Mouse (Mus musculus) embryonic facial prominence, embryonic 13.5 days (tissue): ENCODE data around the gene Nubp1. TPM values are rescaled to one million over a fixed set of nuclear protein-coding genes. Genes with fewer than 3 reads are reported as not detected.

Experiments
- ATAC-seq: fragments of 200-750 bp; cut with Nextera tagmentation; 2 replicates; pipeline ENCODE4 v1.8.0; 2017; ENCODE audit warnings: low read depth; ENCODE audit not compliant: insufficient number of reproducible peaks, insufficient read depth, low FRiP score, low TSS enrichment
- H3K27ac ChIP-seq: fragments of 300-500 bp; sonication (generic); 2 replicates; pipeline ENCODE4 v1.5.1; 2015; ENCODE audit warnings: moderate library complexity, mild to moderate bottlenecking, inconsistent platforms
- H3K27me3 ChIP-seq: fragments of 300-500 bp; sonication (generic); 2 replicates; pipeline ENCODE4 v1.6.1; 2015; ENCODE audit warnings: mild to moderate bottlenecking, inconsistent platforms
- H3K36me3 ChIP-seq: fragments of 300-500 bp; sonication (generic); 2 replicates; pipeline ENCODE4 v1.6.1; 2015; ENCODE audit warnings: mild to moderate bottlenecking, inconsistent platforms
- H3K4me1 ChIP-seq: fragments of 300-500 bp; sonication (generic); 2 replicates; pipeline ENCODE4 v1.6.1; 2015; ENCODE audit warnings: inconsistent platforms
- H3K4me2 ChIP-seq: fragments of 300-500 bp; sonication (generic); 2 replicates; pipeline ENCODE4 v1.6.1; 2015; ENCODE audit warnings: moderate library complexity, mild to moderate bottlenecking, inconsistent platforms
- H3K4me3 ChIP-seq: fragments of 300-500 bp; sonication (generic); 2 replicates; pipeline ENCODE4 v1.5.1; 2015; ENCODE audit warnings: mild to moderate bottlenecking, inconsistent platforms
- H3K9ac ChIP-seq: fragments of 300-500 bp; sonication (generic); 2 replicates; pipeline ENCODE4 v1.6.1; 2015; ENCODE audit warnings: mild to moderate bottlenecking, inconsistent platforms
- H3K9me3 ChIP-seq: fragments of 300-500 bp; sonication (generic); 2 replicates; pipeline ENCODE4 v1.6.1; 2016; ENCODE audit warnings: inconsistent platforms
- WGBS: fragments of 180-500 bp; shearing (Covaris S2); methylation state at CpG from one replicate; pipeline ENCODE4 v1.1.7; 2015; ENCODE audit warnings: mixed read lengths; 5-methylcytosine and 5-hydroxymethylcytosine counted together
- polyA plus RNA-seq: library from polyadenylated mRNA; unstranded; fragments of >200 nt; fragmentation: Nextera tagmentation; extraction: Ambion mirVana; gene quantifications from 2 replicates; pipeline ENCODE4 v1.2.1, GENCODE M21; 2015

Gene Nubp1
- polyA plus RNA-seq, 1 experiment from 2014 or later, result 66.4 TPM

GRCm38 (mm10) chr16:10420447-10421054, 8.8 kb downstream of the Nubp1 start:
- ATAC-seq, result no peak
- 90% methylated on average over 9 of the region's 9 CpGs for WGBS

DNA sequence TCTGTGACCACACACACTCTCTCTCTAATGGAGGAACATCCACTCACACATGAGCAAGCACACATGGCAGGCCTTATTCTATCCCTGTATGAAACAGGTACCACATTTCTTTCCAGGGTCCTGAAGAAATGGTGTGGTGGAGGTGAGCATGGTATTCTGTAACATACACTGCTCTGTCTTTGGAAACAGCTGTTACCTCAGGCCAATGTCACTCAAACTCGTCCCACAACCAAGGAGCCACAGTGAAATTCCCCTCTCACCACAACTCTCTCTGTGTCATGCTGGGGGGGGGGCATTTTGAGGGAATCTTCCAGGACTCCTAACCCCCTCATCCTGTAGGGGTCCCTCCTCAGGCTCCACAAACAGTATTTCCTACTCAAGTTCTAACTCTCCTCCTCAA, 20.2 kb downstream of the Nubp1 start:
- Histone ChIP-seq H3K4me3 (no peak overlapping the region), H3K4me2 (no peak overlapping the region), H3K9me3 (no peaks in the 10 kb centered on the region), H3K27ac (no peak overlapping the region), H3K4me1 (no peaks in the 10 kb centered on the region), H3K36me3 (peaks cover 9% of the 10 kb centered on the region), H3K9ac (no peak overlapping the region), H3K27me3 (no peaks in the 10 kb centered on the region)
- WGBS, result 67% methylated on average over 1 of the region's 1 CpGs
- ATAC-seq, result no peak

More at GRCm38 (mm10) chr16:10420447-10421054, 8.8 kb downstream of the Nubp1 start:
- no peaks in the 10 kb centered on the region for H3K27me3 ChIP-seq
- H3K9ac ChIP-seq, result no peak overlapping the region
- H3K4me3 ChIP-seq, result no peak overlapping the region
- H3K36me3 ChIP-seq, result peaks cover 97% of the 10 kb centered on the region
- peaks cover 3% of the 10 kb centered on the region; the same call in 1 of the 2 replicates for H3K9me3 ChIP-seq
- no peak overlapping the region for H3K27ac ChIP-seq
- H3K4me2 ChIP-seq, result no peak overlapping the region
- no peaks in the 10 kb centered on the region for H3K4me1 ChIP-seq

DNA sequence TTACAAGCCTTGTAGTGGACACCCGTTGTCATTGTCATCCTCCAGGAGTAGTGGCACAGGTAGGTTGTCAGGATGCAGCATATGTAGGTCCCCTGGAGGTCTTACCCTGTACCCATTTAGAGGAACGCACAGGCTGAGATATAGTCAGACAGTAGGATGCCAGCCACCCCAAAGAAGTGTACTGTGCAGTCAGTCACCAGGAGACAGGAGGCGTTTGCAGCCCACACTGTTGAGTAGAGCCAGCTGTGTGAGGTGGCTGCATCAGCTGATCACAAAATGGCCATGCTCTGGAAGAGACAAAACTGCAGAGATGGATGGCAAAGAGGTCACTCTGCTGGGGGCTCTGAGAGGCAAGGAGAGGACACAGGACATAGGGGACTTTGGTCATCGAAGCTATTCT, 20.6 kb downstream of the Nubp1 start:
- 84% methylated on average over 4 of the region's 4 CpGs for WGBS
- no peaks in the 10 kb centered on the region for H3K9me3 ChIP-seq
- H3K4me3 ChIP-seq, result no peak overlapping the region
- peaks cover 4% of the 10 kb centered on the region for H3K36me3 ChIP-seq
- H3K4me2 ChIP-seq, result no peak overlapping the region
- H3K27ac ChIP-seq, result no peak overlapping the region
- no peaks in the 10 kb centered on the region for H3K4me1 ChIP-seq
- no peak for ATAC-seq
- no peak overlapping the region for H3K9ac ChIP-seq
- no peaks in the 10 kb centered on the region for H3K27me3 ChIP-seq

- peaks cover 9% of the 10 kb centered on the region for H3K36me3 ChIP-seq
- WGBS, result 87% methylated on average over 5 of the region's 5 CpGs
- no peak overlapping the region for H3K9ac ChIP-seq
- H3K27ac ChIP-seq, result no peak overlapping the region
- H3K27me3 ChIP-seq, result no peaks in the 10 kb centered on the region
- no peak overlapping the region for H3K4me3 ChIP-seq
- H3K4me2 ChIP-seq, result no peak overlapping the region
- no peak for ATAC-seq
- no peaks in the 10 kb centered on the region for H3K4me1 ChIP-seq
- H3K9me3 ChIP-seq, result no peaks in the 10 kb centered on the region
These were observed 21.6 kb downstream of the Nubp1 start for GRCm38 (mm10) chr16:10433344-10433743.

GRCm38 (mm10) chr16:10436166-10436565, 24.4 kb downstream of the Nubp1 start:
- Histone ChIP-seq H3K4me2 (no peak overlapping the region), H3K27ac (no peak overlapping the region), H3K36me3 (peaks cover 12% of the 10 kb centered on the region), H3K4me1 (no peaks in the 10 kb centered on the region), H3K4me3 (no peak overlapping the region), H3K9ac (no peak overlapping the region), H3K9me3 (no peaks in the 10 kb centered on the region), H3K27me3 (no peaks in the 10 kb centered on the region)
- no peak for ATAC-seq
- 78% methylated on average over 6 of the region's 6 CpGs for WGBS

GRCm38 (mm10) chr16:10438055-10438454, 26.3 kb downstream of the Nubp1 start:
- Histone ChIP-seq H3K4me2 (no peak overlapping the region), H3K9me3 (no peaks in the 10 kb centered on the region), H3K4me3 (no peak overlapping the region), H3K27me3 (no peaks in the 10 kb centered on the region), H3K4me1 (no peaks in the 10 kb centered on the region), H3K36me3 (peaks cover 9% of the 10 kb centered on the region), H3K9ac (no peak overlapping the region), H3K27ac (no peak overlapping the region)
- WGBS, result 87% methylated on average over 5 of the region's 5 CpGs
- ATAC-seq, result no peak

DNA sequence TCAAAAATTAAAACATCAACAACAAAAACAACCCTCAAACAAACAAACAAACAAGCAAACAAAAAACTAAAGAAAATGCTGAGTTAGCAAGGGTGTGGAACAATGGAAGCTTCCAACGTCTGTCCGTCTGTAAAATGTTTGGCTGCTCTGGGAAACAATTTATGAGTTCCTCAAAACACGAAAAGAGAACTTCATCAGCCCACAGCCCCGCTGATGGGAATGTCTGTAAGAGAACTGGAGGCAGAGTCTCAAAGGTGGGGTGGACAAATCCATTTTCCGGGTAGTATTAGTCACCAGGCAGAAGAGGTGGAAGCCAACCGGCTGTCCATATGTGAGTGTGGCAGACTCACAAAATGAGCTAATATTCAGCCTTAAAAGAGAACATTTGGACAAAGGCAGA, 29.6 kb downstream of the Nubp1 start:
- no peak overlapping the region for H3K4me2 ChIP-seq
- H3K27me3 ChIP-seq, result no peaks in the 10 kb centered on the region
- H3K36me3 ChIP-seq, result peaks cover 9% of the 10 kb centered on the region
- ATAC-seq, result no peak
- WGBS, result 83% methylated on average over 6 of the region's 6 CpGs
- H3K27ac ChIP-seq, result no peak overlapping the region
- H3K4me1 ChIP-seq, result peaks cover 12% of the 10 kb centered on the region
- no peak overlapping the region for H3K4me3 ChIP-seq
- no peaks in the 10 kb centered on the region for H3K9me3 ChIP-seq
- H3K9ac ChIP-seq, result no peak overlapping the region

DNA sequence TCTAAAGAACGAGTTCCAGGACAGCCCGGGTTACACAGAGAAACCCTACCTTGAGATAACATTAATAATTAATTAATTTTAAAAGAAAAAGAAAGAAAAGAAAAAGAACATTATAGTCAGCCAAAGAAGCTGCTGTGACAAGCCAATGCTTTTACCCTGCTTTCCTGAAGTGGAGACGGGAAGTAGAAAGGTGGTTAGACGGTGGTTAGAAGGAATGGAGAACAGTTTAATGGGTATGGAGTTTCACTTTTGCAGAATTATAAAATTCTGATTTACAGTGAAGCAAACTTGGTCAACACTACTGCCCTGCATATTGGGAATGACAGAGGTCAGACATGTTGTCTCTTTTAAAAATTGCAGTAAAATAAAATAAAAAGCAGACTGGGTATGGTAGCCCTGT, 30.0 kb downstream of the Nubp1 start:
- H3K4me3 ChIP-seq, result no peak overlapping the region
- H3K4me2 ChIP-seq, result no peak overlapping the region
- peaks cover 9% of the 10 kb centered on the region for H3K36me3 ChIP-seq
- peaks cover 16% of the 10 kb centered on the region for H3K4me1 ChIP-seq
- no peak overlapping the region for H3K27ac ChIP-seq
- 89% methylated on average over 4 of the region's 4 CpGs for WGBS
- no peaks in the 10 kb centered on the region for H3K9me3 ChIP-seq
- H3K9ac ChIP-seq, result no peak overlapping the region
- ATAC-seq, result no peak
- H3K27me3 ChIP-seq, result no peaks in the 10 kb centered on the region

GRCm38 (mm10) chr16:10443723-10444122, 32.0 kb downstream of the Nubp1 start:
- H3K4me2 ChIP-seq, result no peak overlapping the region
- no peak overlapping the region for H3K4me3 ChIP-seq
- H3K27me3 ChIP-seq, result no peaks in the 10 kb centered on the region
- H3K4me1 ChIP-seq, result peaks cover 25% of the 10 kb centered on the region
- H3K9me3 ChIP-seq, result no peaks in the 10 kb centered on the region
- no peak for ATAC-seq
- H3K27ac ChIP-seq, result no peak overlapping the region
- H3K9ac ChIP-seq, result no peak overlapping the region
- H3K36me3 ChIP-seq, result no peaks in the 10 kb centered on the region; the same call in 1 of the 2 replicates

DNA sequence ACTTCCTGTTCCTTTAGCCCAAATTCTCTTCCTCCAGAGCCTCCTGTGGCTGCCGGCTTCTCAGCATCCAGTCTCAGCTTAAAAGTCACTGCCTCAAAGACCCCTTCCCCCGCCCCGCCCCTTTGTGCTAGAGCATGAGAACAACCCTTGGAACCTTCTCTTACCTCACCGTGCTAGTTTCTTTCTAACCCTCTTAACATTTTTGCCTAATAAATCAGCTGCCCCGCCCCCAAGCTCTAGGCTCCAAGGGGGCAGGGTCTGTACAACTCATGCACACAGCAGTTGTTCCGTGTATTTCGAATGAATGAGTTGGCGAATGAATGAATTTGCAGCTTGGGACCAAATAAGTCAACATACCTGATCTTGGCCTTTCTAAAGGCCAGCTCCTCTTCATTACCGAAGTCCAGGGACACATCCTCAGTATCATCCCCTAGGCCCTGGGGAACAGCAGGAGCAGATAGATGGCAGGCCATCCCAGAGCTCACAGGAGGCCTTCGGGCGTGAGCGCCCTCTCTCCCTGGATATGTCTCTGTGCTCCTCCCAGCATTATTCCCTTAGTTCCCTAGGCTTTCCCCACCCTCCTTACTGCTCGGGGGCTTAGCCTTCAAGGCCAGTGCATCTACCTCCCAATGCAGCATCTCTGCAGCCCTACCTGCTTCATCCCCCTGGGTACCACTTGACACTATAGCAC, 35.0 kb downstream of the Nubp1 start:
- no peaks in the 10 kb centered on the region for H3K9me3 ChIP-seq
- H3K4me2 ChIP-seq, result peak overlapping the region; percentile 90
- peak overlapping the region; percentile 72 for H3K27ac ChIP-seq
- H3K36me3 ChIP-seq, result no peaks in the 10 kb centered on the region
- peak overlapping the region; percentile 53 for H3K4me3 ChIP-seq
- no peaks in the 10 kb centered on the region for H3K27me3 ChIP-seq
- peak; percentile 32; the same call in 1 of the 2 replicates for ATAC-seq
- peak overlapping the region; percentile 75 for H3K9ac ChIP-seq
- H3K4me1 ChIP-seq, result peaks cover 25% of the 10 kb centered on the region
- WGBS, result 14% methylated on average over 13 of the region's 13 CpGs

GRCm38 (mm10) chr16:10447264-10447594, 35.5 kb downstream of the Nubp1 start, which contains the start of gene Tvp23a:
TSS of gene Tvp23a (minus strand) at chr16:10447362.
- Histone ChIP-seq H3K4me2 (peak within 1 kb of the TSS; percentile 90), H3K4me1 (peaks cover 25% of the 10 kb centered on the region), H3K9ac (peak within 1 kb of the TSS; percentile 75), H3K27me3 (no peaks in the 10 kb centered on the region), H3K36me3 (no peaks in the 10 kb centered on the region), H3K27ac (peak within 1 kb of the TSS; percentile 72), H3K4me3 (peak within 1 kb of the TSS; percentile 53), H3K9me3 (no peaks in the 10 kb centered on the region)
- peak; percentile 90 for ATAC-seq
- WGBS, result under 1% methylated on average over 12 of the region's 12 CpGs

DNA sequence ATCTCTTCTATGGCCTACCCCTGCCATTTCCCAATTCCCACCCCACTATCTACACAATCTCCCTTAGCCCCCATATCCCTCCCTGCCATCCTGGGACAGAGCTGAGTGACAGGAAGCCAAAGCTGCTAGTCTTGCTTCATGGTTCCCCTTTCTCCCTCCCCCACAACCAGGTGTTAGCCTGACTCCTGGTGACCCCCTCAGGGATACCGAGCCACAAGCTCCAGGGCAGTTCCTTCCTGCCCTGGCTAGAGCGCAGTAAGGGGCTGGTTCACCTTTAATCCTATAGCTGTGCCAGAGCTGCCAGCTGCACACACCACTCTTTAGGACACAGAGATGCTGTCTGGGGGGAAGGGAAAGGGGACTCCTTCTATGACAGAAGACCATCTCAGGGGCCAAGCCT, 36.0 kb downstream of the Nubp1 start:
- peak overlapping the region; percentile 75 for H3K9ac ChIP-seq
- no peak for ATAC-seq
- peaks cover 25% of the 10 kb centered on the region for H3K4me1 ChIP-seq
- no peaks in the 10 kb centered on the region for H3K36me3 ChIP-seq
- H3K27ac ChIP-seq, result peak overlapping the region; percentile 72; the same call in 1 of the 2 replicates
- peak overlapping the region; percentile 90 for H3K4me2 ChIP-seq
- H3K27me3 ChIP-seq, result no peaks in the 10 kb centered on the region
- H3K9me3 ChIP-seq, result no peaks in the 10 kb centered on the region
- peak overlapping the region; percentile 53 for H3K4me3 ChIP-seq
- WGBS, result 59% methylated on average over 2 of the region's 2 CpGs
